Mouse (Mus musculus): Measurements from ENCODE around the gene Gm10282.

Gene Gm10282

GRCm38 (mm10) chr8:72323131-72323725 is 18.2 kb upstream of the Gm10282 start:
- DNase-seq (ENCODE audit: low spot score), result no peak

DNA sequence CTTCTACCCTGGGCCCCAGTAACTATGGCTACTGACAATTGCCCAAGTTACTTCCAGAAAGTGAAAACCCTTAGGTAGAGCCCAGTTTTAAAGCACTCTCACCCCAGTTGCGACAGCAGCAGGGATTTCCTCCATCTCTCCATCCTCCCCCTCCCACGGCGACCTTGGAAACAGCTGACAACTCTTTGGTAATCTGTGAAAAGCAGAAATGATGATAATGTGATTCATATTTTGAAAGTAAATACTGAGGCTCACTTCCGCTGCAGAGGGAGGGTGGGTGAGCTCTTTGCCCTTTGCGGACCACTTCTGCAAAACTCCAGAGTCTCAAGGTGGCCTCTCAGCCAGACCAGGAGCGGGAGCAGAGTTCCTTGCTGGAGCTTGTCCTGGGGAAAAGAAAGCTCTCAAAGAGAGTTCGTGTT is 17.4 kb upstream of the Gm10282 start:
- no peak for DNase-seq (ENCODE audit: low spot score)

DNA sequence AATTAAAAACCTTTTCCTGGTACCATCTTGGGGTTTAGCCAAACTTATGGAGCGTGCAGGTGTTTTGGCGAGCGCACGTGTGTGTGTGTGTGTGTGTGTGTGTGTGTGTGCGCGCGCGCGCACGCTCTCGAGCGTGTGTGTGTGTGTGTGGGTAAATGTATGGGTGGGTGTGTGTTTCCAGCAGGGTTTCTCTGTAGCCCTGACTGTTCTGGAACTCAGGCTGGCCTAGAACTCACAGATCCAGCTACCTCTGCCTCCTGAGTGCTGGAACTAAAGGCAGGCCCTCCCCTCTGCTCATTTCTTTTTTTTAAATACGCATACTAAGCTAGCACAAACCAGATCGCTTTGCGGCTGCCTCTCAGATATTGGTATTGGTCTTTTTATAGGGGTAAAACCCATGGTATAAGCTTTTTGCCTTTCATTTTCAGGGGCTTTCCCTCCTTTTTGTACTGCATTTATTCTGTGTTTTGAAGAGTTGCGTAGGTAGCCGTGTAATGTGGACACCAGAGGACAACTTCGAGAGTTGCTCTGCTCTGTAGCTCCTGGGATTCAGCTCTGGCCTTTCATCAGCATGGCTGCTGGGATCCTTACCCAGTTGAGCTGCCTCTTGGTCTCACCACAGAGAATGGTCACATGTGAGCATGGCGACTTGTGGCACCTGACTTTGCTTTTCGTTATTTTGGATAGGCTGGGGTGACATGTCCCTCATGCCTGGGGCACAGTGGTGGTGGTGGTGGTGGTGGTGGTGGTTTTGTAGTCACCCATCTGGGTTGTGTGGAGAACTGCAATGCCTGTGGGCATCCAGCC is 16.8 kb upstream of the Gm10282 start:
- DNase-seq (ENCODE audit: low spot score), result no peak

DNA sequence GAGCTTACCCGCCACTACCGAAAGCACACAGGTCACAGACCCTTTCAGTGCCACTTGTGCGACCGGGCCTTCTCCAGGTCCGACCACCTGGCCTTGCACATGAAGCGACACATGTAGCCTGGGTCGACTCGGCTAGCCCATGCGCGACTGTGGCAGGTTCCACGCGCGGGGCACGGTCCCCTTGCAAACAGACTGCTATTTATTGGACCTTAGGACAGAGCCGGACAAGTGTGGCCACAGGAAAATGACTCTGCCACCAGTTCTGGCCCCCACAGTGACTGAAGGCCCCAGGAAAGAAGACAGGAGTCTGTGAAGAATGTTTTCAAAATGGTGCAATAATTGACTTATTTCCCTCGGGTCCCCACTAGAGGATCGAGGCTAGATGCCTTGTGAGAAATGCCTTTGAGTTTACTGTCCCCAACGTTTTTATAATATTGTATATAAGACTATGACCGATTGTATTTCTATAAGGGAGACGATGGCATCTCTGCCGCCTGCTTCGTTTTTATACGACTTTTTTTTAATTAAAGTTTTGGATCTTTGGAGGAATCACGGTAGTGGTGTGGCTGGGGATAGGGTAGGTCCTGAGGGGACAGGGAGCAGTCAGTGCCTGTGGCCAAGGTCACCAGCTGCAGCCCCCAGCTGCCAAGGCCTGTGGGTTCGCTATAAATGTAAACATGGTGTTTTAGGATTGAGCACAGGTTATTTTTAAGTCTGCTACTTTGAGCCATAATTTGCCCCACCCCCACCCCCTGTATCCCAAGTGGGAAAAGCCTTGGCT is 15.9 kb upstream of the Gm10282 start:
- no peak for DNase-seq (ENCODE audit: low spot score)

DNA sequence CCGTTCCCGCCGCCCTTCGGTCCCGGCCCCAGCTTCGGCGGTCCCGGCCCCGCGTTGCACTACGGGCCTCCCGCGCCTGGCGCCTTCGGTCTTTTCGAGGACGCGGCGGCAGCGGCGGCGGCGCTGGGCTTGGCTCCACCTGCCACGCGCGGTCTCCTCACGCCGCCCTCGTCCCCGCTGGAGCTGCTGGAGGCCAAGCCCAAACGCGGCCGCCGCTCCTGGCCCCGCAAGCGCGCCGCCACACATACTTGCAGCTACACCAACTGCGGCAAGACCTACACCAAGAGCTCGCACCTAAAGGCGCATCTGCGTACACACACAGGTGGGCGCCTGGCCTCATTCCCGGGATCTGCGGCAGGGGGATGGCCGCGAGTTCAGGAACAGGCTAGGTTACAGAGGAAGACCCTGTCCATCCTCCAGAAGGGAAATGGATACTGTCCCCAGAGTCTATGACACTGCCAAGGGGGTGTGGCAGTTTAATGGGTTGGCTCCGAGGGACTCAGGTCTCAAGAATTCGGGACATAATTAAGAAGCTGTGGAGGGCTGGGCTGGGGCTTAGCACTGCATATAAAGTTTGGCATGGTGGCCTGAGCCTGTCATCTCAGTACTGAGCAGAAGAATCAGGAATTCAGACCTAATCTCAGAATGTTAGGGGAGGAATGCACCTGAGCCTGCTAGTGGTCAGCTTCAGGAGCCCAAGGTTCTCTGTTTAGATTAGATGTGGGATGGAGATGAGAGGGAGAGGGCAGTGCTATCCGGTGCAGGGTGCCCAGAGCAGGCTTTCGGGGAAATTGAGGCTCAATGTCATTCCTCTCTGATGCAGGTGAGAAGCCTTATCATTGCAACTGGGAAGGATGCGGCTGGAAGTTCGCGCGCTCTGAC is 15.1 kb upstream of the Gm10282 start:
- no peak for DNase-seq (ENCODE audit: low spot score)

DNA sequence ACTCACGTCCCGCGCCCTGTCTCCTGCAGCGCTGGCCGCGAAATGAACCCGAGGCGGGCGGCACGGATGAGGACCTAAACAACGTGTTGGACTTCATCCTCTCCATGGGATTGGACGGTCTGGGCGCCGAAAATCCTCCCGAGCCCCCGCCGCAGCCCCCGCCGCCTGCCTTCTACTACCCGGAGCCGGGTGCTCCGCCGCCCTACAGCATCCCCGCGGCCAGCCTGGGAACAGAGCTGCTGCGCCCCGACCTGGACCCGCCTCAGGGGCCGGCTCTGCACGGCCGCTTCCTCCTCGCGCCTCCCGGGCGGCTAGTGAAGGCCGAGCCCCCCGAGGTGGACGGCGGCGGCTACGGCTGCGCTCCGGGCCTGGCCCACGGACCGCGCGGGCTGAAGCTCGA is 14.3 kb upstream of the Gm10282 start:
- peak; percentile 32 for DNase-seq (ENCODE audit: low spot score)

DNA sequence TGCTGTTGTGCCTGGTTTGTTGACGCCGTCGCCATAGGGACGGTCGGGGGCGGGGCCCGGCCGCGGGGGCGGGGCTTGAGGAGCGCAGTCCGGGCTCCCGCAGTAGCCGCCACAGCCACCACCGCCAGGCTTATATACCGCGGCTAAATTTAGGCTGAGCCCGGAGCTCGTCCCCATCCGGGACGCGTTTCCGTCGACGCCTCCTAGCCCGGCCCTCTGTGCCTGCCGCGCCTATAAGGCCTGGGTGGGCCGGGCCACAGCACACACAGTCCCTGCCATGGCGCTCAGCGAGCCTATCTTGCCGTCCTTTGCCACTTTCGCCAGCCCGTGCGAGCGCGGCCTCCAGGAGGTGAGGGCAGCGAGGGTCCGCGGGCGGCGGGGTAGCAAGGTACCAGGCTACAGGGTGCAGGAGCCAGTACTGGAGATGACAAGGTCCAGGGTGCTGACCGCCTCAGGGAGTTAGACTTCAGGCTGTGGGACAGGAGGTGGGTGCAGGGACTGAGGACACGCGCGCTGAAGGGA is 13.8 kb upstream of the Gm10282 start, which contains the start of gene Klf2:
Gene Klf2, plus strand, starts transcription at position 233 of the 522 bp plus-strand sequence.
- DNase-seq (ENCODE audit: low spot score), result peak; percentile 91

- DNase-seq (ENCODE audit: low spot score), result no peak
Observed at GRCm38 (mm10) chr8:72317741-72318301, 12.8 kb upstream of the Gm10282 start.

DNA sequence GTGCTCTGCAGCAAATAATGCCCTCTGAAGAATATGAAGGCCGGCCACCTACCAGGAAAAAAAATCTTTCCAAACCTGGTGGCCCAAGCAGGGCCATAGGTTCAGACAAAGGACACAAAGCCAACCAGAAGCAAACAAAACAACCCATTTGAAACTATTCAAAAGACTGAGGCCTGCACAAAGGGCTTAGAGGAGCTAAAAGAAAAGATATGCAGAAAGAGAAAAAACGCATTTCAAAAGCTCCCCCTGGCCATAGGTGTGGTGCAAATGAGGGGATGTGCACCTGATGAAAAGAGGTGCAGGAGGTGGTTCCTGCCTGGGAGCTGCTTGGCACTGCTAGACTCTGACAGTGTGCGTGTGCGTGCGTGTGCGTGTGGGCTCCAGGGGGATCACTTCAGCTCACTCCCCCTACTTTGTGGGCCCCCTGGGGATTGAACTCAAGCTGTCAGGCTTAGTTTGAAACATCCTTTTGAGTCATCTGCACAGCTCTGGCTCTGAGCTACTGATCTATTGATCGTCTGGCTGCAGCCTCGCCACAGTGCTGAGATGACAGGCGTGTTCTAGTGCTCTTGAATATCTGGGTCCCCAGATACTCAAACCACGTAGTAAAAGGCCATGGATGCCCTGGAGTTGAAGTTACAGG is 11.1 kb upstream of the Gm10282 start:
- no peak for DNase-seq (ENCODE audit: low spot score)

DNA sequence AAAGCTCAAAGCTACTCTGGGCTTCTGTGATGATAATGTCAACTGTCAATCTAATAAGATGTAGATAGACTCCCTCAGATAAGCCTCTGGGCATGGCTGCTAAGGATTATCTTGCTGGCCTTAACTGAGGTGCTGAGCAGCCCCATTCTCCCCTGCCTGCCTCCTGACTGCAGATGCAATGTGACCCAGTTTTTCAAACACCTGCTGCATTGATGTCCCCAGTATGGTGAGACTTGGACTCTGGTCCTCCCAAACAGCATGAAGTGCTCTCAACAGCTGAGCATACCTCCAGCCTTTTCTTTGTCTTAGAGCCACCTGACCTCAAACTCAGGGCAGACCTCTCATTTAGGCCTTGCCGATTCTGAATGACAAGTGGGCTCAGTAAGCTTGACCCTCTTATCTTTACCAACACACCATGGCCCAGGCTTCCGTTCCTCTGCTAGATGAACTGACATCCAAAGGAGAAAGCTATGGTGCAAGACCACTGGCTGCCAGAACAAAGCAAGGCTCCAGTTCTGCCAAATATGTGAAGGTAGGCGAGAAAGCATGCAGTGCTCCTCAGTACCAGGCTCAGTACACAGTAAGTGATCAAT is 8.0 kb upstream of the Gm10282 start:
- DNase-seq (ENCODE audit: low spot score), result no peak

DNA sequence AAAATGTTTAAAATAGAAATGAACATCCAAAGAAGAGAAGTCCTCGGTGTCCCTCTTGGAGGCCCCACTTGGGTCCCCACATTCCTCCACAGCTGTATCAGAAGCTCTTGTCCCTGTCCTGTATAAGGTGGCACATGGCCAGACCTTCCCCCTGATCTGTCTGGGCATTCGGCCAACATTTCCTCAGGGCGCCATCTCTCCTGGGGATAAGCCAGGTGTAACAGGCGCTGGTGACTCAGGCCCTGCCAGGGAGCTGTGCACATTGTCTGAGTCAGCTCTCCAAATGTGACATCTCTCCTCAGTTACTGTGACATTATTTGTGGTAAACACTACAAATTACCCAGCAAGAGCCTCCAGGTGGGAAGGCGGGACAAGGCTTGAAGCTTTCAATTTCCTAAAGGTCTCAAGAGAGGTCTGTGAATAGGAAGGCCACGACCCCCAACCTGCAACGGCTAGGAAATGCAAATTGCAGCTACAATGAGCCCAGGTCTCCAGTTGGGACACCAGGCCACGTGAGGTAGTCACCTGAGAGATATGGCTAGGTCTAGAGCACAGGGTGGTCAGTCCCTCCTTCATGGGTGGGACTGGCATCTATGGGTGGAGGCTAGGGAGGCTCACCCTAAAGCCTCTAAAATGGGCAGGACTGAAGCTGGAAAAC is 5.9 kb upstream of the Gm10282 start:
- no peak for DNase-seq (ENCODE audit: low spot score)

DNA sequence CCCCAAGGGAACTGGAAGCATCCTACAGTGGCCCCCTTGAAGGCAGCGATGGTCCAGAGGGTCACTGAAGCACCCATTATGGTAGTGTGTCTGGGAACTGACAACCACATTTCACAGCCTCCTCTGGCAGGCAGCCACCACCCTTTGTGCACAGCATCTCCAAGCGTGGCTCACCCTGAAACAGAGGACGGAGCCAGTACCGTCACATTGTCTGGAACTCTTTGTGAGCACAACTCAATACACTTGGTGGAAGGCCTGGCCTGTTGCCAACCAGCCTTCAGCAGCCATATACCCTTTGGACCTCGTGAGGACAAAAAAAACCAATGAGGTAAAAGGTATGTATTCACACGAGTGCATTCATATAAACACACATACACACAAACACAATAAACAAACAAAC is 3.2 kb upstream of the Gm10282 start:
- no peak for DNase-seq (ENCODE audit: low spot score)

DNA sequence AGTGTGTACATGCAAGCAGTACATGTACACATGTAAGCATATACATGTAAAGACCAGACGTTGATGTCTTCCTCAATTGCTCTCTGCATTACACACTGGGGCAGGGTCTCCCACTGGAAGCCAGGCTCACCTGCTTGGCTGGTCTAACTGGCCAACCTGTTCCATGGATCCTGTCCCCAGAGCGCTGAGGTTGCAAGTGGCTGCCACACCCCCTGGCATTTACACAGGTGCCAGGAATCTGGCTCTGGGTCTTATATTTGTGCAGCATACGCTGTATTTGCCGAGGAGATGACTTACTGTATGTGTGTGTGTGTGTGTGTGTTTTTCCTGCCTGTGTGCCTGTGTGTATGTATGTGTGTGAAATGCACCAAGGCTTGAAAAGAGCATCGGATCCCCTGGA is 1.9 kb upstream of the Gm10282 start:
- DNase-seq (ENCODE audit: low spot score), result no peak

GRCm38 (mm10) chr8:72303633-72304032 is 1.4 kb downstream of the Gm10282 start:
- DNase-seq (ENCODE audit: low spot score), result no peak

DNA sequence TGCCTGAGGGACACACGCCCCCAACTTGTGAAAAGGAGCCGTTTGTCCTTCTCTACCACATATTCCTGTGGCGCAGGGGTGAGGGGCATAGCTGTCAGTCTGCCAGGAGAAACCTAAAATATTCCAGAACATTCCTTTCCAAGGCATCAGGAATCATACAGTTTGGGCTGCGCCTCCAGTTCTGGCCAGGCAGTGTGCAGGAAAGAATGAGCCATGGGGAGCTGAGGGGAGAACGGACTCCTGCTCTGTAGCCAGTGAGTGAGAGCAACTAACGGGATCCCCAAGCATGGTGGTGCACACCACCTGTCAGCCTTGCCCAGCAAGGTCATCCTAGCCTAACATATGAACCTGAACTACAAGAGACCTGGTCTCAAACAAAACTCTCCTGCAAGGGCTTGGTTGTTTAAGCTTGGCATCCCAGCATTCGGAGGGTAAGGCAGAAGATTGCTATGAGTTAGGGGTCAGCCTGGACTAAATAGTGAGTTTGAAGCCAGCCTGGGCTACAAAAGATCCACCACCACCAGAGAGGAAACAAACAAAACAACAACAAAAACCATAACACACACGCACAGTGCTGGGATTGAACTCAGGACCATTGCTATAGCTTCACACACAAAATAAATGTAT is 2.0 kb downstream of the Gm10282 start:
- no peak for DNase-seq (ENCODE audit: low spot score)

- DNase-seq (ENCODE audit: low spot score), result no peak
Observed at GRCm38 (mm10) chr8:72301497-72301896, 3.6 kb downstream of the Gm10282 start.

DNA sequence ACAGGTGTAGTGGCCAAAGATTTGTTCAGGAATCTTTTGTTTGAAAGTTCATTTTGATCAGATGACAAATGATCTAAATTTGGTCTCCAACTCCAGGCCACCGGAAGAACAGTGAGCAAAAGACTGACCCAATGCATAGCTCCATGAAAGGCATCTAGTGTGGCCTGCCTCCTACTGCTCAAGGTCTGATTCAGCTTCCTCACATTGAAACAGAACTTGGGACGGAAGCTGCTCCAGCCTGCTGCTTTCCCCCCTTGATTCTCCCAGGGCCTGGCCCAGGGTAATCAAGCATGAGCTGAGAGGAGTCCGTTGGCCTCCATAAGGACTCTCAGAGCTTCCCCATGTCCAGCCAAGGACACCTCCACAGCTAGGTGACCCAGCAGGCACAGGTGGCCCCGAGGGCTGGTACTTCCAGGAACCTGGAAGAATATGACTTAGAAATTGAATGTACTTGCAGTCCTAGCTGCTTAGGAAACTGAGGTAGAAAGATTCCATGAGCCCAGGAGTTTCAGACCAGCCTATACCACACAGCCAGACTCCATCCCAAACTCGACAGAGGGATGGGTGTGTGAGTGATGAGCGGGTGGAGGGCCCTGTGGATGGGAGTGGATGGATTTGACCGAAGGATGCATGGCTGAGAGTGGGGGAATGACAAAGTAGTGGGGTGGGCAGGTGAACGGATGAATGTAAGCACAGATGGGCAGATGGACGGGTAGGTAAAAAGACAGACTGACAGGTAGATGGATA is 4.2 kb downstream of the Gm10282 start:
- no peak for DNase-seq (ENCODE audit: low spot score)

GRCm38 (mm10) chr8:72298928-72299327 is 6.1 kb downstream of the Gm10282 start:
- no peak for DNase-seq (ENCODE audit: low spot score)

DNA sequence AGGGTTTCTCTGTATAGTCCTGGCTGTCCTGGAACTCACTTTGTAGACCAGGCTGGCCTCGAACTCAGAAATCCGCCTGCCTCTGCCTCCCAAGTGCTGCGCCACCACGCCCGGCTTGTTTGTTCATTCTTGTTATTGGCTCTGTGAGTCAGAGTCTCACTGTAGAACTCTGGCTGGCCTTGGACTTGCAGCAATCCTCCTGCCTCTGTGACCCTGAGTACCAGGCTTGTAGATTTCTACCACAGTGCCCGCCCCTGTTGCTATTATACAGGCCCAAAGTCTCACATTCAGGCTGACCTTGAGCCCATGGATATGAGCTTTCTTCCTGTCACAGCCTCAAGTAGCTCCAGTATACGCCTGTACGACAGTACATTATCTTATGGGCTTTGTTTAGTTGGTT is 8.5 kb downstream of the Gm10282 start:
- DNase-seq (ENCODE audit: low spot score), result no peak
